Mouse (Mus musculus): ENCODE data around the gene Lrrc8c. TPM values are rescaled to one million over a fixed set of nuclear protein-coding genes. Genes with fewer than 3 reads are reported as not detected.

Lrrc8c gene
- polyA plus RNA-seq, 1 experiment from 2014 or later = 30.4 TPM

- 0 out of 2 replicates have a peak, but pooled peaks cover 2% of the 10 kb centered on the region for H3K27me3 ChIP-seq (replicated peaks; ENCODE audit: control insufficient read depth, insufficient read depth, low read length)
- H3K36me3 ChIP-seq (ENCODE audit: control insufficient read depth, insufficient read depth, low read length) = no peaks in the 10 kb centered on the region
- 71% methylated on average over 4 of the region's 4 CpGs for WGBS
- no peak overlapping the region for H3K9ac ChIP-seq (ENCODE audit: low read depth, low read length)
- no peak overlapping the region for H3K4me3 ChIP-seq (ENCODE audit: low read depth, low read length)
- H3K4me1 ChIP-seq (replicated peaks; ENCODE audit: control insufficient read depth, insufficient read depth, low read length) = 0 out of 2 replicates have a peak, but pooled peaks cover 4% of the 10 kb centered on the region
- no peak overlapping the region for H3K4me2 ChIP-seq
- no peaks in the 10 kb centered on the region; the same call in 1 of the 2 replicates for H3K9me3 ChIP-seq (ENCODE audit: control insufficient read depth, low read length)
- ATAC-seq (replicated peaks; ENCODE audit: low FRiP score) (no peak), DNase-seq (ENCODE audit: low spot score) (no peak)
- H3K27ac ChIP-seq (ENCODE audit: low read depth, low read length) = no peak overlapping the region
These were observed 20.7 kb upstream of the Lrrc8c start for GRCm38 (mm10) chr5:105498429-105499000.

- ATAC-seq (replicated peaks; ENCODE audit: low FRiP score) (no peak; the same call in 1 of the 2 replicates), DNase-seq (ENCODE audit: low spot score) (no peak)
- no peak overlapping the region for H3K4me3 ChIP-seq (ENCODE audit: low read depth, low read length)
- H3K36me3 ChIP-seq (ENCODE audit: control insufficient read depth, insufficient read depth, low read length) = no peaks in the 10 kb centered on the region
- no peak overlapping the region for H3K27ac ChIP-seq (ENCODE audit: low read depth, low read length)
- WGBS = 41% methylated on average over 1 of the region's 1 CpGs
- no peak overlapping the region for H3K4me2 ChIP-seq
- 0 out of 2 replicates have a peak, but pooled peaks cover 4% of the 10 kb centered on the region for H3K4me1 ChIP-seq (replicated peaks; ENCODE audit: control insufficient read depth, insufficient read depth, low read length)
- 0 out of 2 replicates have a peak, but pooled peaks cover 2% of the 10 kb centered on the region for H3K27me3 ChIP-seq (replicated peaks; ENCODE audit: control insufficient read depth, insufficient read depth, low read length)
- no peak overlapping the region for H3K9ac ChIP-seq (ENCODE audit: low read depth, low read length)
- H3K9me3 ChIP-seq (ENCODE audit: control insufficient read depth, low read length) = no peaks in the 10 kb centered on the region; the same call in 1 of the 2 replicates
These were observed 19.8 kb upstream of the Lrrc8c start for GRCm38 (mm10) chr5:105499396-105499795.

GRCm38 (mm10) chr5:105500132-105501121, 18.8 kb upstream of the Lrrc8c start:
- ATAC-seq (replicated peaks; ENCODE audit: low FRiP score) = no peak

GRCm38 (mm10) chr5:105501136-105501535, 18.1 kb upstream of the Lrrc8c start:
- Histone ChIP-seq H3K36me3 (ENCODE audit: control insufficient read depth, insufficient read depth, low read length) (no peaks in the 10 kb centered on the region), H3K27ac (ENCODE audit: low read depth, low read length) (no peak overlapping the region), H3K27me3 (replicated peaks; ENCODE audit: control insufficient read depth, insufficient read depth, low read length) (0 out of 2 replicates have a peak, but pooled peaks cover 2% of the 10 kb centered on the region), H3K4me1 (replicated peaks; ENCODE audit: control insufficient read depth, insufficient read depth, low read length) (no peaks in the 10 kb centered on the region), H3K4me2 (no peak overlapping the region), H3K4me3 (ENCODE audit: low read depth, low read length) (no peak overlapping the region), H3K9me3 (ENCODE audit: control insufficient read depth, low read length) (no peaks in the 10 kb centered on the region; the same call in 1 of the 2 replicates), H3K9ac (ENCODE audit: low read depth, low read length) (no peak overlapping the region)
- 76% methylated on average over 3 of the region's 3 CpGs for WGBS
- ATAC-seq (replicated peaks; ENCODE audit: low FRiP score) (no peak), DNase-seq (ENCODE audit: low spot score) (no peak)

More at GRCm38 (mm10) chr5:105500132-105501121, 18.8 kb upstream of the Lrrc8c start:
- Histone ChIP-seq H3K9ac (ENCODE audit: low read depth, low read length) (no peak overlapping the region), H3K36me3 (ENCODE audit: control insufficient read depth, insufficient read depth, low read length) (no peaks in the 10 kb centered on the region), H3K27ac (ENCODE audit: low read depth, low read length) (no peak overlapping the region), H3K9me3 (ENCODE audit: control insufficient read depth, low read length) (no peaks in the 10 kb centered on the region; the same call in 1 of the 2 replicates), H3K4me2 (no peak overlapping the region), H3K4me1 (replicated peaks; ENCODE audit: control insufficient read depth, insufficient read depth, low read length) (0 out of 2 replicates have a peak, but pooled peaks cover 4% of the 10 kb centered on the region), H3K4me3 (ENCODE audit: low read depth, low read length) (no peak overlapping the region), H3K27me3 (replicated peaks; ENCODE audit: control insufficient read depth, insufficient read depth, low read length) (0 out of 2 replicates have a peak, but pooled peaks cover 2% of the 10 kb centered on the region)
- 64% methylated on average over 12 of the region's 12 CpGs for WGBS
- no peak for DNase-seq (ENCODE audit: low spot score)

- no peak for ATAC-seq (replicated peaks; ENCODE audit: low FRiP score)
- 87% methylated on average over 6 of the region's 6 CpGs for WGBS
These were observed 10.4 kb upstream of the Lrrc8c start for GRCm38 (mm10) chr5:105508813-105509212.

GRCm38 (mm10) chr5:105512297-105512696, 6.9 kb upstream of the Lrrc8c start:
- no peak overlapping the region for H3K27ac ChIP-seq (ENCODE audit: low read depth, low read length)
- no peak overlapping the region for H3K4me3 ChIP-seq (ENCODE audit: low read depth, low read length)
- no peaks in the 10 kb centered on the region for H3K4me1 ChIP-seq (replicated peaks; ENCODE audit: control insufficient read depth, insufficient read depth, low read length)
- H3K27me3 ChIP-seq (replicated peaks; ENCODE audit: control insufficient read depth, insufficient read depth, low read length) = no peaks in the 10 kb centered on the region
- H3K36me3 ChIP-seq (ENCODE audit: control insufficient read depth, insufficient read depth, low read length) = no peaks in the 10 kb centered on the region
- H3K9me3 ChIP-seq (ENCODE audit: control insufficient read depth, low read length) = no peaks in the 10 kb centered on the region
- WGBS = 54% methylated on average over 4 of the region's 4 CpGs
- ATAC-seq (replicated peaks; ENCODE audit: low FRiP score) = no peak; the same call in 1 of the 2 replicates
- H3K9ac ChIP-seq (ENCODE audit: low read depth, low read length) = no peak overlapping the region
- DNase-seq (ENCODE audit: low spot score) = no peak
- H3K4me2 ChIP-seq = no peak overlapping the region

More at GRCm38 (mm10) chr5:105508813-105509212, 10.4 kb upstream of the Lrrc8c start:
- H3K9me3 ChIP-seq (ENCODE audit: control insufficient read depth, low read length) = no peaks in the 10 kb centered on the region
- no peak for DNase-seq (ENCODE audit: low spot score)
- H3K4me3 ChIP-seq (ENCODE audit: low read depth, low read length) = no peak overlapping the region
- no peaks in the 10 kb centered on the region for H3K4me1 ChIP-seq (replicated peaks; ENCODE audit: control insufficient read depth, insufficient read depth, low read length)
- no peaks in the 10 kb centered on the region for H3K36me3 ChIP-seq (ENCODE audit: control insufficient read depth, insufficient read depth, low read length)
- H3K27me3 ChIP-seq (replicated peaks; ENCODE audit: control insufficient read depth, insufficient read depth, low read length) = no peaks in the 10 kb centered on the region
- H3K4me2 ChIP-seq = no peak overlapping the region
- no peak overlapping the region for H3K9ac ChIP-seq (ENCODE audit: low read depth, low read length)
- H3K27ac ChIP-seq (ENCODE audit: low read depth, low read length) = no peak overlapping the region

- H3K4me3 ChIP-seq (ENCODE audit: low read depth, low read length) = no peak overlapping the region
- H3K4me1 ChIP-seq (replicated peaks; ENCODE audit: control insufficient read depth, insufficient read depth, low read length) = peaks cover 7% of the 10 kb centered on the region
- H3K36me3 ChIP-seq (ENCODE audit: control insufficient read depth, insufficient read depth, low read length) = no peaks in the 10 kb centered on the region
- no peak for ATAC-seq (replicated peaks; ENCODE audit: low FRiP score)
- no peaks in the 10 kb centered on the region for H3K9me3 ChIP-seq (ENCODE audit: control insufficient read depth, low read length)
- H3K27ac ChIP-seq (ENCODE audit: low read depth, low read length) = no peak overlapping the region
- H3K4me2 ChIP-seq = no peak overlapping the region
- no peaks in the 10 kb centered on the region for H3K27me3 ChIP-seq (replicated peaks; ENCODE audit: control insufficient read depth, insufficient read depth, low read length)
- DNase-seq (ENCODE audit: low spot score) = no peak
- WGBS = 62% methylated on average over 6 of the region's 6 CpGs
- no peak overlapping the region for H3K9ac ChIP-seq (ENCODE audit: low read depth, low read length)
These were observed 3.7 kb upstream of the Lrrc8c start for GRCm38 (mm10) chr5:105515532-105515931.

- Histone ChIP-seq H3K4me2 (no peak overlapping the region), H3K27me3 (replicated peaks; ENCODE audit: control insufficient read depth, insufficient read depth, low read length) (no peaks in the 10 kb centered on the region), H3K4me3 (ENCODE audit: low read depth, low read length) (no peak overlapping the region), H3K4me1 (replicated peaks; ENCODE audit: control insufficient read depth, insufficient read depth, low read length) (peaks cover 7% of the 10 kb centered on the region), H3K9me3 (ENCODE audit: control insufficient read depth, low read length) (no peaks in the 10 kb centered on the region), H3K9ac (ENCODE audit: low read depth, low read length) (no peak overlapping the region), H3K36me3 (ENCODE audit: control insufficient read depth, insufficient read depth, low read length) (no peaks in the 10 kb centered on the region), H3K27ac (ENCODE audit: low read depth, low read length) (no peak overlapping the region)
- 63% methylated on average over 3 of the region's 3 CpGs for WGBS
- ATAC-seq (replicated peaks; ENCODE audit: low FRiP score) = no peak
- no peak for DNase-seq (ENCODE audit: low spot score)
These were observed 2.9 kb upstream of the Lrrc8c start for GRCm38 (mm10) chr5:105516290-105516689.
